Mouse (Mus musculus): ENCODE results near the gene Cdk18.

Cdk18 gene

DNA sequence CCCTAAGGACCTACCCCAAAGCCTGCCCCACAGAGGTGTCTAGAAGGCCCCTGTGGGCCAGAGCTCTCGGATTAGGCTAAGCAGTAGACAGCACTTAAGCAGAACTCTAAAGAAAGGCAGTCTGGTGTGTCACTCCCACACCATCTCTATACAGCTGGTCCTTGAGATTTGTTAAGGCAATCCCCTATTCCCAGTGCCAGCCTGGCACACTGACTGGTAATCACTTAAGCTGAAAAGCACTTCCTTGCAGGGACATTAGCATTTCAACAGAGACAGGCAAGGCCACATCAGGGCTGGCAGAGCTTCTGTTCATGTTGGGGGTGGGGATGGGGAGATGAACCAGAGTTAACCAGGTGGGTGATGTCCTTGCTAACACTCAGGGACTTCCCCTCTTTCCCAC lies 74.5 kb downstream of the Cdk18 start:
- peak in 1 of 2 experiments; percentile 37 for DNase-seq (ENCODE audit: low spot score in 2 of 2)

GRCm38 (mm10) chr1:132063096-132063495 lies 76.4 kb downstream of the Cdk18 start:
- no peak for DNase-seq (ENCODE audit: low spot score in 2 of 2)
